Mouse (Mus musculus): ENCODE results near the gene Thsd4. TPM values are rescaled to one million over a fixed set of nuclear protein-coding genes. Genes with fewer than 3 reads are reported as not detected.

Gene Thsd4
- polyA plus RNA-seq, 1 experiment, result 1.7 TPM

DNA sequence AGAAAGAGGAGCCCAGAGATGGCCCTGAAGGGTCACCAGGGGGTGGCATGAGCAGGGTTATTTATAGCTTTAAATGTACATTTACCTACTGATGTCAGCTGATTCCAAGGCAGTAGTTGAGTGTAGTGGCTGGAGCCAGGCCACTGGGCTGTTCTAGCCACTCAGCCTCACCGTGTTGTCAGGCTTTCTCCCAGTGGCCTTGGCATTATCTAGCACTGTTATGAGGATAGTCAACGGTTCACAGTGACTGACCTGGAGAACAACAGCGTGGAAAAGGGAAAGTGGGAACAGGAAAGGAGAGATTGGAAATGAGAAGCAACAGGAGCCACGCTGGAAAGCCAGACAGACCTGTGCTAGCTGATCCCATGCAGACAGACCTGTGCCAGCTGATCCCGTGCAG, 329.5 kb downstream of the Thsd4 start:
- Histone ChIP-seq H3K4me3 (no peak overlapping the region), H3K36me3 (ENCODE audit: control insufficient read depth, insufficient read depth) (no peaks in the 10 kb centered on the region), H3ac (ENCODE audit: control insufficient read depth, insufficient read length) (no peak overlapping the region), H3K79me2 (ENCODE audit: control insufficient read depth, insufficient read depth) (no peaks in the 10 kb centered on the region), H3K27me3 (ENCODE audit: control insufficient read depth, insufficient read depth, insufficient read length) (peaks cover 6% of the 10 kb centered on the region), H3K4me2 (ENCODE audit: low read depth) (no peak overlapping the region)
- TF ChIP-seq USF1 (IDR thresholded peaks at IDR 0.05; ENCODE audit: low read depth) (no peak), MYOD1 (IDR thresholded peaks at IDR 0.05; ENCODE audit: control insufficient read depth in 1 of 3, insufficient read length in 2 of 3, low read depth in 2 of 3) (no peak), CEBPB (IDR thresholded peaks at IDR 0.05; ENCODE audit: insufficient read depth, poor library complexity, severe bottlenecking) (no peak), SRF (IDR thresholded peaks at IDR 0.05; ENCODE audit: control insufficient read depth, insufficient read length, low read depth) (no peak), POLR2AphosphoS2 (IDR thresholded peaks at IDR 0.05; ENCODE audit: insufficient read length, low read depth) (no peak), E2F4 (IDR thresholded peaks at IDR 0.05; ENCODE audit: insufficient read depth) (no peak)

DNA sequence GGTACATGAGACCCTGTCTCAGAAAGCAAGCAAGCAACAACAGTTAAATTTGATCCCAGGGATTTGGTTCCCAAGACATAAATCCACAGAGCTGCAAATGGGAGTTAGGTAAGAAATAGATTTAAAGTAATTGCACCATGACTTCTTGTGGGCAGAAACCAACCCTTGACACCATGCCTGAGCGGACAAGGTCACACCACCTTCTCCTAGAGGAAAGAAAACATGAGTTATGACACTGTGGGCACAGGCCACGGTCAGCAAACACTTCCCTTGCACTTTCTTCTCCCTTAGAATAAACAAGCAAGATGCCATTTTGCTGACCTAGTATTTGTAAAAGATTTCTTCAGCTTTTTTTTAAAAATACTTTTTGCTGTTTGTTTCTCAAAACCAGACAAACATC, 334.4 kb downstream of the Thsd4 start:
- no peak overlapping the region for H3ac ChIP-seq (ENCODE audit: control insufficient read depth, insufficient read length)
- no peak for TF ChIP-seq TCF3 (IDR thresholded peaks at IDR 0.05; ENCODE audit: insufficient read length, low read depth)
- no peak for TF ChIP-seq REST (IDR thresholded peaks at IDR 0.05; ENCODE audit: insufficient read depth, insufficient read length)
- no peak for TF ChIP-seq MYOD1 (IDR thresholded peaks at IDR 0.05; ENCODE audit: control insufficient read depth in 1 of 3, insufficient read length in 2 of 3, low read depth in 2 of 3)
- H3K4me2 ChIP-seq (ENCODE audit: low read depth), result no peak overlapping the region
- no peak overlapping the region for H3K4me3 ChIP-seq
- no peaks in the 10 kb centered on the region for H3K79me2 ChIP-seq (ENCODE audit: control insufficient read depth, insufficient read depth)
- H3K27me3 ChIP-seq (ENCODE audit: control insufficient read depth, insufficient read depth, insufficient read length), result peaks cover 10% of the 10 kb centered on the region
- no peaks in the 10 kb centered on the region for H3K36me3 ChIP-seq (ENCODE audit: control insufficient read depth, insufficient read depth)

DNA sequence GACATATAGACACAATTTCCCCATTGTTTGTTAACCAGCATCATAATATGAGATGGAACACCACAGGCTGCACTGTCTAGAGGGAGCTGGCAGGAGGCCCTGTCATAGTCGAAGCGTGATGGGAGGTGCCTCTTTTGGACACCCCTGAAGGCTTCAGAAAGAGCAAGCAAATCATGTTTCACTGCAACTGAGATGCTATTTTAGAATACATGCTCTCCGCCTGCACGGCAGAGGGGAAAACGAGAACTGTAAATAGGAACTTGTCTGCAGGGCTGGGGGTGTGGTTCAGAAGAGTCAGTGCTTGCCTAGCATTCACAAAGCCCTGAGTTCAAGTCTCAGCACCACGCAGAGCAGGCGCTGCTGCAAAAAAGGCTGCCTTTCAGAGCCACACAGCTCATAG, 334.9 kb downstream of the Thsd4 start:
- Histone ChIP-seq H3K79me2 (ENCODE audit: control insufficient read depth, insufficient read depth) (no peaks in the 10 kb centered on the region), H3K4me3 (no peak overlapping the region), H3K27me3 (ENCODE audit: control insufficient read depth, insufficient read depth, insufficient read length) (peaks cover 10% of the 10 kb centered on the region), H3K36me3 (ENCODE audit: control insufficient read depth, insufficient read depth) (no peaks in the 10 kb centered on the region), H3ac (ENCODE audit: control insufficient read depth, insufficient read length) (no peak overlapping the region), H3K4me2 (ENCODE audit: low read depth) (no peak overlapping the region)
- no peak for TF ChIP-seq REST (IDR thresholded peaks at IDR 0.05; ENCODE audit: insufficient read depth, insufficient read length)
- TF ChIP-seq MYOD1 (IDR thresholded peaks at IDR 0.05; ENCODE audit: control insufficient read depth in 1 of 3, insufficient read length in 2 of 3, low read depth in 2 of 3), result no peak
- no peak for TF ChIP-seq POLR2AphosphoS2 (IDR thresholded peaks at IDR 0.05; ENCODE audit: insufficient read length, low read depth)
- no peak for TF ChIP-seq POLR2A (IDR thresholded peaks at IDR 0.05; ENCODE audit: insufficient read length, low read depth)
- no peak for TF ChIP-seq MYOG (IDR thresholded peaks at IDR 0.05; ENCODE audit: control insufficient read depth in 1 of 3, insufficient read depth in 1 of 3, insufficient read length in 2 of 3, low read depth in 2 of 3)
- no peak for TF ChIP-seq TCF3 (IDR thresholded peaks at IDR 0.05; ENCODE audit: insufficient read length, low read depth)
- TF ChIP-seq CEBPB (IDR thresholded peaks at IDR 0.05; ENCODE audit: insufficient read depth, poor library complexity, severe bottlenecking), result no peak
- no peak for TF ChIP-seq MAX (IDR thresholded peaks at IDR 0.05; ENCODE audit: low read depth)
- TF ChIP-seq SRF (IDR thresholded peaks at IDR 0.05; ENCODE audit: control insufficient read depth, insufficient read length, low read depth), result no peak

DNA sequence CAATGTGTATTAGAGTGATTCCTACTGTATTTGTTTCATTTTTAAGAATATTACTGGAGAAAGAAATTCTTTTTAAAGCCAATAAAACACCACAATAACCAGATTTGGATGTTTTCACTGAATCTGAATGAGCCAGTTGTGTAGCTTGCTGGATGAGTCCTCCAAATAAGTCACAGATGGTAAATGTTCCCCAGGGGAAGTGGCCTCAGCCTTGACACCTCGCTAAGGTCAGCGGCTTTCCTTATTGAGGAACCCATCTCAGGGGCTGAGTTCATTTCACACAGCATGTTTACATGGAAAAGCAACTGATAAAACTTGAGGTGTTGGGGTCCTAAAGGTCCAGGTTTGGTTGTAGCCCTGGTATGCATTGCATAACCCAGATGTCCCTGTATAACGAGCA, 337.8 kb downstream of the Thsd4 start:
- no peak overlapping the region for H3ac ChIP-seq (ENCODE audit: control insufficient read depth, insufficient read length)
- H3K79me2 ChIP-seq (ENCODE audit: control insufficient read depth, insufficient read depth), result no peaks in the 10 kb centered on the region
- TF ChIP-seq MAX (IDR thresholded peaks at IDR 0.05; ENCODE audit: low read depth) (no peak), USF1 (IDR thresholded peaks at IDR 0.05; ENCODE audit: low read depth) (no peak), TCF12 (IDR thresholded peaks at IDR 0.05; ENCODE audit: insufficient read depth, poor library complexity, severe bottlenecking) (no peak), TCF3 (IDR thresholded peaks at IDR 0.05; ENCODE audit: insufficient read length, low read depth) (no peak), MYOD1 (IDR thresholded peaks at IDR 0.05; ENCODE audit: control insufficient read depth in 1 of 3, insufficient read length in 2 of 3, low read depth in 2 of 3) (no peak), REST (IDR thresholded peaks at IDR 0.05; ENCODE audit: insufficient read depth, insufficient read length) (no peak), MYOG (IDR thresholded peaks at IDR 0.05; ENCODE audit: control insufficient read depth in 1 of 3, insufficient read depth in 1 of 3, insufficient read length in 2 of 3, low read depth in 2 of 3) (no peak), CEBPB (IDR thresholded peaks at IDR 0.05; ENCODE audit: insufficient read depth, poor library complexity, severe bottlenecking) (no peak), E2F4 (IDR thresholded peaks at IDR 0.05; ENCODE audit: insufficient read depth) (no peak), POLR2AphosphoS2 (IDR thresholded peaks at IDR 0.05; ENCODE audit: insufficient read length, low read depth) (no peak), SRF (IDR thresholded peaks at IDR 0.05; ENCODE audit: control insufficient read depth, insufficient read length, low read depth) (no peak), POLR2A (IDR thresholded peaks at IDR 0.05; ENCODE audit: insufficient read length, low read depth) (no peak)
- no peak overlapping the region for H3K4me3 ChIP-seq
- no peaks in the 10 kb centered on the region for H3K36me3 ChIP-seq (ENCODE audit: control insufficient read depth, insufficient read depth)
- peaks cover 7% of the 10 kb centered on the region for H3K27me3 ChIP-seq (ENCODE audit: control insufficient read depth, insufficient read depth, insufficient read length)
- no peak overlapping the region for H3K4me2 ChIP-seq (ENCODE audit: low read depth)

DNA sequence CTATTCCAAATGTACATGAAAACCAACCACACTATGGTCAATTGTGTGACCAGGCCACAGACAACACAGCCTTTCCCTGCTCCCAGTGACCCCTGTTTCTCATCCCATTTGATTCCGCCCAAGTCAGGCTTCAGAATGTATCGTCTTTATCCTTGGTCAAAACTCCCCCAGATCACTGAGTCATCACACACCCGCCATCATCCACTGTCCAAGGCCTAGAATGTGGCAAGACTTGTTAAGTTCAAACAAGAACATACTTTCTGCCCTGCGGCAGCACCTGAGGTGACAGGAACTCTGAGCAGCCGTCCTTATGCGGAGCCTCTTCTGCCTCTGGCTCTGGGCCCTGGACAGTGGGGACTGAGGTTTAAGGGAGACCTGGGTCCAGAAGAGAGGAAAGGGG, 339.5 kb downstream of the Thsd4 start:
- H3K27me3 ChIP-seq (ENCODE audit: control insufficient read depth, insufficient read depth, insufficient read length), result peaks cover 4% of the 10 kb centered on the region
- H3K4me2 ChIP-seq (ENCODE audit: low read depth), result no peak overlapping the region
- no peaks in the 10 kb centered on the region for H3K79me2 ChIP-seq (ENCODE audit: control insufficient read depth, insufficient read depth)
- TF ChIP-seq CEBPB (IDR thresholded peaks at IDR 0.05; ENCODE audit: insufficient read depth, poor library complexity, severe bottlenecking) (no peak), MYOG (IDR thresholded peaks at IDR 0.05; ENCODE audit: control insufficient read depth in 1 of 3, insufficient read depth in 1 of 3, insufficient read length in 2 of 3, low read depth in 2 of 3) (no peak), E2F4 (IDR thresholded peaks at IDR 0.05; ENCODE audit: insufficient read depth) (no peak), REST (IDR thresholded peaks at IDR 0.05; ENCODE audit: insufficient read depth, insufficient read length) (no peak), POLR2AphosphoS2 (IDR thresholded peaks at IDR 0.05; ENCODE audit: insufficient read length, low read depth) (no peak), SRF (IDR thresholded peaks at IDR 0.05; ENCODE audit: control insufficient read depth, insufficient read length, low read depth) (no peak), MYOD1 (IDR thresholded peaks at IDR 0.05; ENCODE audit: control insufficient read depth in 1 of 3, insufficient read length in 2 of 3, low read depth in 2 of 3) (no peak), USF1 (IDR thresholded peaks at IDR 0.05; ENCODE audit: low read depth) (no peak), MAX (IDR thresholded peaks at IDR 0.05; ENCODE audit: low read depth) (no peak), TCF12 (IDR thresholded peaks at IDR 0.05; ENCODE audit: insufficient read depth, poor library complexity, severe bottlenecking) (no peak), TCF3 (IDR thresholded peaks at IDR 0.05; ENCODE audit: insufficient read length, low read depth) (no peak)
- H3K36me3 ChIP-seq (ENCODE audit: control insufficient read depth, insufficient read depth), result no peaks in the 10 kb centered on the region
- no peak overlapping the region for H3K4me3 ChIP-seq
- H3ac ChIP-seq (ENCODE audit: control insufficient read depth, insufficient read length), result no peak overlapping the region

Data from myocyte (in vitro differentiated cells).